Comparison of ENCODE assay signal across 9 mouse cellular contexts in genomic region chr14:58701765-58702164, GRCm38 (mm10).
DNase-seq lines count a peak whose midpoint lies in the region; ATAC-seq and TF ChIP-seq lines count a peak whose summit lies in the region.
"Had no signal": no experiment of that assay in that cellular context is flagged by ENCODE, and none has a peak within 500 bp of the region (broad histone marks: within the 10 kb centered on the region; RNA-seq: fewer than 3 reads in every experiment).

No protein-coding gene starts in this region.

- H3K9ac ChIP-seq in kidney, embryonic 15.5 days: no peak overlapping the region
- H3K9ac ChIP-seq in hindbrain, postnatal 0 days (replicated peaks; ENCODE audit: low read length): no peak overlapping the region
- H3K9ac ChIP-seq: limb, embryonic 13.5 days had no signal

- no peak for TF ChIP-seq POLR2A in kidney, adult 2 months (IDR thresholded peaks at IDR 0.05; ENCODE audit: low read depth, low read length)

- no peaks in the 10 kb centered on the region for H3K27me3 ChIP-seq in kidney, adult 2 months (replicated peaks; ENCODE audit: control insufficient read depth, insufficient read depth, low read length)
- H3K27me3 ChIP-seq in kidney, embryonic 15.5 days: no peaks in the 10 kb centered on the region
- H3K27me3 ChIP-seq in hindbrain, postnatal 0 days (ENCODE audit: insufficient read depth, low read length): no peaks in the 10 kb centered on the region
- H3K27me3 ChIP-seq: limb, embryonic 13.5 days had no signal

- intact Hi-C loops in left cerebral cortex, postnatal 14 days (cut with DNase I): loop anchor here (5.0 kb wide), 1 partner anchor 669 kb away; no protein-coding TSS in a partner anchor

- 20% methylated on average over 1 of the region's 1 CpGs for WGBS in kidney, adult 2 months
- WGBS in kidney, embryonic 15.5 days: 34% methylated on average over 1 of the region's 1 CpGs
- WGBS in hindbrain, postnatal 0 days: 35% methylated on average over 1 of the region's 1 CpGs

- peak; percentile 65 for DNase-seq in kidney, adult 2 months
- DNase-seq in adrenal gland, adult 18-20 months (ENCODE audit: low spot score in 2 of 2): peak; percentile 66 to 68
- peak; percentile 79 for DNase-seq in embryo, embryonic 10.5 days (ENCODE audit: low spot score)
- peak; percentile 80 for DNase-seq in hindbrain, postnatal 0 days (ENCODE audit: low spot score)
- DNase-seq in left cerebral cortex, postnatal 14 days (ENCODE audit: low spot score in 2 of 2): peak; percentile 30 to 71
- peak; percentile 29 for DNase-seq in retina, postnatal 7 days (ENCODE audit: low read depth, low spot score)
- DNase-seq in T-cell, adult 2 months (ENCODE audit: low spot score): no peak

- H3K9me3 ChIP-seq in kidney, embryonic 15.5 days (replicated peaks): no peaks in the 10 kb centered on the region
- no peaks in the 10 kb centered on the region for H3K9me3 ChIP-seq in hindbrain, postnatal 0 days (ENCODE audit: low read length)
- H3K9me3 ChIP-seq: limb, embryonic 13.5 days had no signal

- no peak overlapping the region for H3K4me3 ChIP-seq in kidney, adult 2 months (ENCODE audit: insufficient read depth, low read depth, low read length)
- H3K4me3 ChIP-seq in kidney, embryonic 15.5 days (replicated peaks): no peak overlapping the region
- no peak overlapping the region for H3K4me3 ChIP-seq in hindbrain, postnatal 0 days (ENCODE audit: low read length)
- H3K4me3 ChIP-seq: limb, embryonic 13.5 days had no signal

- TF ChIP-seq CTCF in kidney, adult 2 months (conservative IDR thresholded peaks at IDR 0.05; ENCODE audit: insufficient read depth, insufficient read length, low read depth, low read length): peak; percentile 61
- TF ChIP-seq CTCF in hindbrain, postnatal 0 days (IDR thresholded peaks at IDR 0.05; ENCODE audit: low read depth): peak; percentile 62

- H3K27ac ChIP-seq in kidney, adult 2 months (ENCODE audit: insufficient read depth, low read depth, low read length): no peak overlapping the region
- no peak overlapping the region for H3K27ac ChIP-seq in kidney, embryonic 15.5 days
- H3K27ac ChIP-seq in hindbrain, postnatal 0 days: no peak overlapping the region
- H3K27ac ChIP-seq: limb, embryonic 13.5 days had no signal

- H3K4me1 ChIP-seq in kidney, adult 2 months (ENCODE audit: control insufficient read depth, insufficient read depth, low read length): no peaks in the 10 kb centered on the region
- H3K4me1 ChIP-seq in kidney, embryonic 15.5 days: no peaks in the 10 kb centered on the region
- no peaks in the 10 kb centered on the region for H3K4me1 ChIP-seq in hindbrain, postnatal 0 days (ENCODE audit: insufficient read depth, low read length)
- H3K4me1 ChIP-seq: limb, embryonic 13.5 days had no signal

- no peak overlapping the region for H3K4me2 ChIP-seq in kidney, embryonic 15.5 days
- H3K4me2 ChIP-seq in hindbrain, postnatal 0 days (ENCODE audit: low read depth, low read length): no peak overlapping the region
- H3K4me2 ChIP-seq: limb, embryonic 13.5 days had no signal

- ATAC-seq in kidney, embryonic 15.5 days (replicated peaks; ENCODE audit: low FRiP score): no peak
- ATAC-seq in hindbrain, postnatal 0 days: no peak

- H3K36me3 ChIP-seq in kidney, adult 2 months (ENCODE audit: control insufficient read depth, insufficient read depth, low read length): no peaks in the 10 kb centered on the region
- no peaks in the 10 kb centered on the region for H3K36me3 ChIP-seq in kidney, embryonic 15.5 days
- H3K36me3 ChIP-seq in hindbrain, postnatal 0 days (ENCODE audit: insufficient read depth, low read length): no peaks in the 10 kb centered on the region
- H3K36me3 ChIP-seq: limb, embryonic 13.5 days had no signal
